Mouse (Mus musculus): Measurements from ENCODE around the gene Dynll1. TPM values are rescaled to one million over a fixed set of nuclear protein-coding genes. Genes with fewer than 3 reads are reported as not detected.

Dynll1 gene
- polyA plus RNA-seq, 1 experiment, result 78.1 TPM

GRCm38 (mm10) chr5:115279226-115280049, 21.4 kb downstream of the Dynll1 start, which contains the start of gene Coq5:
TSS of gene Coq5 (plus strand) at chr5:115279666.
- Histone ChIP-seq H3K4me1 (ENCODE audit: control insufficient read depth, insufficient read depth, insufficient read length, low read length) (peaks cover 2% of the 10 kb centered on the region; the same call in 1 of the 2 replicates), H3K4me3 (ENCODE audit: low read depth, low read length) (peak within 1 kb of the TSS; percentile 78), H3K36me3 (ENCODE audit: control insufficient read depth, insufficient read depth, low read length) (peaks cover 11% of the 10 kb centered on the region), H3K27ac (ENCODE audit: insufficient read depth, low read depth, low read length) (peak within 1 kb of the TSS; percentile 8), H3K27me3 (ENCODE audit: control insufficient read depth, insufficient read depth, low read length) (no peaks in the 10 kb centered on the region)
- 3% methylated on average over 45 of the region's 45 CpGs for WGBS
- TF ChIP-seq CTCF (IDR thresholded peaks at IDR 0.05; ENCODE audit: extremely low read depth, insufficient read length, insufficient replicate concordance, low read depth, low read length) (no peak), POLR2A (IDR thresholded peaks at IDR 0.05; ENCODE audit: low read depth, low read length) (no peak)

- 57% methylated on average over 2 of the region's 2 CpGs for WGBS
- no peak for TF ChIP-seq POLR2A (IDR thresholded peaks at IDR 0.05; ENCODE audit: low read depth, low read length)
- no peak overlapping the region for H3K4me3 ChIP-seq (ENCODE audit: low read depth, low read length)
- H3K27ac ChIP-seq (ENCODE audit: insufficient read depth, low read depth, low read length), result no peak overlapping the region
- no peaks in the 10 kb centered on the region for H3K27me3 ChIP-seq (ENCODE audit: control insufficient read depth, insufficient read depth, low read length)
- H3K4me1 ChIP-seq (ENCODE audit: control insufficient read depth, insufficient read depth, insufficient read length, low read length), result peaks cover 2% of the 10 kb centered on the region; the same call in 1 of the 2 replicates
- H3K36me3 ChIP-seq (ENCODE audit: control insufficient read depth, insufficient read depth, low read length), result peaks cover 8% of the 10 kb centered on the region
Measured at GRCm38 (mm10) chr5:115278785-115279184, 22.0 kb downstream of the Dynll1 start.

GRCm38 (mm10) chr5:115278053-115278452, 22.7 kb downstream of the Dynll1 start:
- H3K27ac ChIP-seq (ENCODE audit: insufficient read depth, low read depth, low read length), result no peak overlapping the region
- no peak for TF ChIP-seq POLR2A (IDR thresholded peaks at IDR 0.05; ENCODE audit: low read depth, low read length)
- TF ChIP-seq CTCF (IDR thresholded peaks at IDR 0.05; ENCODE audit: extremely low read depth, insufficient read length, insufficient replicate concordance, low read depth, low read length), result no peak
- WGBS, result 27% methylated on average over 1 of the region's 1 CpGs
- no peak overlapping the region for H3K4me3 ChIP-seq (ENCODE audit: low read depth, low read length)
- peaks cover 4% of the 10 kb centered on the region; the same call in 1 of the 2 replicates for H3K4me1 ChIP-seq (ENCODE audit: control insufficient read depth, insufficient read depth, insufficient read length, low read length)
- H3K36me3 ChIP-seq (ENCODE audit: control insufficient read depth, insufficient read depth, low read length), result peaks cover under 1% of the 10 kb centered on the region; the same call in 1 of the 2 replicates
- no peaks in the 10 kb centered on the region for H3K27me3 ChIP-seq (ENCODE audit: control insufficient read depth, insufficient read depth, low read length)

DNA sequence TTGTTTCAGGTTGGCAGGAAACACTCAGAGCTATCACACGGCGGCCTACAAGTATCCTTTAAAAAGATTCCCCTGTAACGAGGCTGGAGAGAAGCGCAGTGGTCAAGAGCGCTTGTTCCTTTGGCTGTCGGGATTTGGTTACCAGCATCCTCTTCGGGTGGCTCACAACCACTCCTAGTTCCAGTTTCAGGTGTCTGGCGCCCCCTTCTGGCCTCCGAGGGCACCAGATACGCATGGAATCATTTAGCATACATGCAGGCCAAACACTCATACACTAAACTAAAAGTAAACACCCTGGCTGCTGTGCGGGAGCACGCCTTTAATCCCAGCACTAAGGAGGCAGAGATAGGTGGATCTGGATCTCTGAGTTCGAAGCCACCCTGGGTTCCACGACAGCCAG, 24.8 kb downstream of the Dynll1 start:
- TF ChIP-seq POLR2A (IDR thresholded peaks at IDR 0.05; ENCODE audit: low read depth, low read length) (no peak), CTCF (IDR thresholded peaks at IDR 0.05; ENCODE audit: extremely low read depth, insufficient read length, insufficient replicate concordance, low read depth, low read length) (peak; percentile 51; the same call in 1 of the 2 replicates)

DNA sequence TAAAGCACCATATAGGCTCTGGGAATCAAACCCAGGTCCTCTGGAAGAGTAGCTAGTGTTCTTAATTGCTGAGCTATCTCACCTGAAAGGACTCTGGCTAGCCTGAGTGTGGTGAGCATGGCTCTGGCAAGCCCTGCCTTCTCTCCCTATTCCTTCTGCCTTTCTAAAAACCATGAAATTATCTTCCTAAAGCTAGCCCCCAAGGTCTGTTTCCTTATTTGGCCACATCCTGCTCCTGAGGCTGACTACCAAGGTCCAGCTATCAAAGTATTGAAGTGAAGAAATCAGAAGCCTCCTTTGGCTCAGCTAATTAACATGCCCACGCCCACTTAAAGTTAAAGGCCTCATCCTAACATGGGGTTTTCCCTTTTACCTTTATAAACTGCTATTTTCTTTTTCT, 26.0 kb downstream of the Dynll1 start:
- Histone ChIP-seq H3K27me3 (ENCODE audit: control insufficient read depth, insufficient read depth, low read length) (no peaks in the 10 kb centered on the region), H3K36me3 (ENCODE audit: control insufficient read depth, insufficient read depth, low read length) (no peaks in the 10 kb centered on the region), H3K4me1 (ENCODE audit: control insufficient read depth, insufficient read depth, insufficient read length, low read length) (peaks cover 11% of the 10 kb centered on the region; the same call in 1 of the 2 replicates), H3K4me3 (ENCODE audit: low read depth, low read length) (no peak overlapping the region), H3K27ac (ENCODE audit: insufficient read depth, low read depth, low read length) (peak overlapping the region; percentile 38; the same call in 1 of the 2 replicates)
- 57% methylated on average over 1 of the region's 1 CpGs for WGBS
- TF ChIP-seq POLR2A (IDR thresholded peaks at IDR 0.05; ENCODE audit: low read depth, low read length) (no peak), CTCF (IDR thresholded peaks at IDR 0.05; ENCODE audit: extremely low read depth, insufficient read length, insufficient replicate concordance, low read depth, low read length) (no peak)

More for the DNA sequence above, 24.8 kb downstream of the Dynll1 start:
- no peak overlapping the region for H3K27ac ChIP-seq (ENCODE audit: insufficient read depth, low read depth, low read length)
- H3K4me3 ChIP-seq (ENCODE audit: low read depth, low read length), result no peak overlapping the region
- H3K27me3 ChIP-seq (ENCODE audit: control insufficient read depth, insufficient read depth, low read length), result no peaks in the 10 kb centered on the region
- 66% methylated on average over 14 of the region's 14 CpGs for WGBS
- peaks cover 4% of the 10 kb centered on the region; the same call in 1 of the 2 replicates for H3K4me1 ChIP-seq (ENCODE audit: control insufficient read depth, insufficient read depth, insufficient read length, low read length)
- no peaks in the 10 kb centered on the region for H3K36me3 ChIP-seq (ENCODE audit: control insufficient read depth, insufficient read depth, low read length)

GRCm38 (mm10) chr5:115274353-115274752, 26.4 kb downstream of the Dynll1 start:
- H3K27ac ChIP-seq (ENCODE audit: insufficient read depth, low read depth, low read length), result no peak overlapping the region
- no peaks in the 10 kb centered on the region for H3K27me3 ChIP-seq (ENCODE audit: control insufficient read depth, insufficient read depth, low read length)
- 0 out of 2 replicates have a peak, but pooled peaks cover 4% of the 10 kb centered on the region for H3K36me3 ChIP-seq (ENCODE audit: control insufficient read depth, insufficient read depth, low read length)
- WGBS, result 58% methylated on average over 1 of the region's 1 CpGs
- H3K4me1 ChIP-seq (ENCODE audit: control insufficient read depth, insufficient read depth, insufficient read length, low read length), result peaks cover 14% of the 10 kb centered on the region; the same call in 1 of the 2 replicates
- no peak overlapping the region for H3K4me3 ChIP-seq (ENCODE audit: low read depth, low read length)
- TF ChIP-seq POLR2A (IDR thresholded peaks at IDR 0.05; ENCODE audit: low read depth, low read length), result no peak
- no peak for TF ChIP-seq CTCF (IDR thresholded peaks at IDR 0.05; ENCODE audit: extremely low read depth, insufficient read length, insufficient replicate concordance, low read depth, low read length)

- WGBS, result 80% methylated on average over 6 of the region's 6 CpGs
- TF ChIP-seq POLR2A (IDR thresholded peaks at IDR 0.05; ENCODE audit: low read depth, low read length) (no peak), CTCF (IDR thresholded peaks at IDR 0.05; ENCODE audit: extremely low read depth, insufficient read length, insufficient replicate concordance, low read depth, low read length) (no peak)
- no peak overlapping the region for H3K27ac ChIP-seq (ENCODE audit: insufficient read depth, low read depth, low read length)
- H3K4me1 ChIP-seq (ENCODE audit: control insufficient read depth, insufficient read depth, insufficient read length, low read length), result peaks cover 12% of the 10 kb centered on the region; the same call in 1 of the 2 replicates
- 0 out of 2 replicates have a peak, but pooled peaks cover 8% of the 10 kb centered on the region for H3K36me3 ChIP-seq (ENCODE audit: control insufficient read depth, insufficient read depth, low read length)
- no peak overlapping the region for H3K4me3 ChIP-seq (ENCODE audit: low read depth, low read length)
- H3K27me3 ChIP-seq (ENCODE audit: control insufficient read depth, insufficient read depth, low read length), result no peaks in the 10 kb centered on the region
Measured at GRCm38 (mm10) chr5:115273549-115274135, 27.2 kb downstream of the Dynll1 start.
